Mouse (Mus musculus) testis, adult 2 months (tissue): ENCODE data around the gene Nrg4. TPM values are rescaled to one million over a fixed set of nuclear protein-coding genes. Genes with fewer than 3 reads are reported as not detected.

Experiments used
- H3K27ac ChIP-seq: fragments of 200-500 bp; 2 replicates; pipeline ENCODE4 v1.5.1; 2012; ENCODE audit warnings: low read depth, low read length; ENCODE audit not compliant: control insufficient read depth, insufficient read depth
- H3K27me3 ChIP-seq: fragments of 200-500 bp; 2 replicates; pipeline ENCODE4 v1.6.1; 2012; ENCODE audit warnings: mild to moderate bottlenecking, low read length, moderate library complexity; ENCODE audit not compliant: control insufficient read depth, insufficient read depth
- H3K36me3 ChIP-seq: fragments of 200-500 bp; 2 replicates; pipeline ENCODE4 v1.6.1; 2012; ENCODE audit warnings: mild to moderate bottlenecking, low read length; ENCODE audit not compliant: control insufficient read depth, insufficient read depth
- H3K4me1 ChIP-seq: fragments of 200-500 bp; 2 replicates; pipeline ENCODE4 v1.6.1; 2012; ENCODE audit warnings: low read length; ENCODE audit not compliant: control insufficient read depth, insufficient read depth
- H3K4me3 ChIP-seq: fragments of 200-500 bp; 2 replicates; pipeline ENCODE4 v1.5.1; 2012; ENCODE audit warnings: low read depth, mild to moderate bottlenecking, low read length, moderate library complexity, mixed read lengths; ENCODE audit not compliant: control insufficient read depth
- CTCF ChIP-seq: fragments of 200-500 bp; IDR thresholded peaks from 2 replicates; pipeline ENCODE4 v1.5.1; 2012; ENCODE audit warnings: low read depth, mild to moderate bottlenecking, inconsistent platforms, low read length, moderate library complexity; ENCODE audit not compliant: control insufficient read depth, insufficient read depth, insufficient replicate concordance
- POLR2A ChIP-seq: fragments of 200-500 bp; IDR thresholded peaks from 2 replicates; pipeline ENCODE4 v1.6.1; 2012; ENCODE audit warnings: low read depth, mild to moderate bottlenecking, inconsistent platforms, low read length, moderate library complexity; ENCODE audit not compliant: control insufficient read depth
- polyA plus RNA-seq: library from polyadenylated mRNA; depleted of rRNA; stranded (reverse); fragments of >200 nt; gene quantifications from 2 replicates; pipeline ENCODE4 v1.2.3, GENCODE M21; 2012

The Nrg4 gene
- polyA plus RNA-seq, 1 experiment, result 0.85 TPM

- Histone ChIP-seq H3K36me3 (no peaks in the 10 kb centered on the region; the same call in 1 of the 2 replicates), H3K4me3 (no peak overlapping the region), H3K27ac (no peak overlapping the region), H3K27me3 (no peaks in the 10 kb centered on the region), H3K4me1 (no peaks in the 10 kb centered on the region)
- TF ChIP-seq CTCF (no peak), POLR2A (no peak)
These were observed 100.4 kb downstream of the Nrg4 start for GRCm38 (mm10) chr9:55226251-55226650.

GRCm38 (mm10) chr9:55225165-55225737 lies 101.4 kb downstream of the Nrg4 start:
- Histone ChIP-seq H3K4me3 (no peak overlapping the region), H3K36me3 (no peaks in the 10 kb centered on the region; the same call in 1 of the 2 replicates), H3K4me1 (no peaks in the 10 kb centered on the region), H3K27me3 (no peaks in the 10 kb centered on the region), H3K27ac (no peak overlapping the region)
- no peak for TF ChIP-seq CTCF
- TF ChIP-seq POLR2A, result no peak

- H3K36me3 ChIP-seq, result peaks cover 6% of the 10 kb centered on the region
These were observed 109.3 kb downstream of the Nrg4 start for GRCm38 (mm10) chr9:55217381-55217780.

GRCm38 (mm10) chr9:55216078-55216477 lies 110.6 kb downstream of the Nrg4 start:
- no peaks in the 10 kb centered on the region for H3K27me3 ChIP-seq
- peaks cover 6% of the 10 kb centered on the region for H3K36me3 ChIP-seq
- TF ChIP-seq CTCF, result no peak
- TF ChIP-seq POLR2A, result no peak
- H3K27ac ChIP-seq, result no peak overlapping the region
- no peaks in the 10 kb centered on the region for H3K4me1 ChIP-seq
- H3K4me3 ChIP-seq, result no peak overlapping the region

More at GRCm38 (mm10) chr9:55217381-55217780, 109.3 kb downstream of the Nrg4 start:
- Histone ChIP-seq H3K4me1 (no peaks in the 10 kb centered on the region), H3K4me3 (no peak overlapping the region), H3K27ac (no peak overlapping the region), H3K27me3 (no peaks in the 10 kb centered on the region)
- TF ChIP-seq CTCF, result no peak
- TF ChIP-seq POLR2A, result no peak

GRCm38 (mm10) chr9:55215648-55216047 lies 111.0 kb downstream of the Nrg4 start:
- Histone ChIP-seq H3K27ac (no peak overlapping the region), H3K4me3 (no peak overlapping the region), H3K27me3 (no peaks in the 10 kb centered on the region)

GRCm38 (mm10) chr9:55215056-55215455 lies 111.6 kb downstream of the Nrg4 start:
- no peak overlapping the region for H3K27ac ChIP-seq
- peaks cover 6% of the 10 kb centered on the region; the same call in 1 of the 2 replicates for H3K36me3 ChIP-seq
- no peak overlapping the region for H3K4me3 ChIP-seq
- no peaks in the 10 kb centered on the region for H3K27me3 ChIP-seq
- H3K4me1 ChIP-seq, result no peaks in the 10 kb centered on the region
- TF ChIP-seq CTCF, result no peak

More at GRCm38 (mm10) chr9:55215648-55216047, 111.0 kb downstream of the Nrg4 start:
- H3K4me1 ChIP-seq, result no peaks in the 10 kb centered on the region
- peaks cover 6% of the 10 kb centered on the region for H3K36me3 ChIP-seq
- TF ChIP-seq POLR2A (no peak), CTCF (no peak)

GRCm38 (mm10) chr9:55213396-55213795 lies 113.2 kb downstream of the Nrg4 start:
- H3K4me1 ChIP-seq, result peaks cover 3% of the 10 kb centered on the region; the same call in 1 of the 2 replicates
- no peak overlapping the region for H3K4me3 ChIP-seq
- no peaks in the 10 kb centered on the region for H3K27me3 ChIP-seq
- H3K36me3 ChIP-seq, result peaks cover 6% of the 10 kb centered on the region; the same call in 1 of the 2 replicates
- no peak overlapping the region for H3K27ac ChIP-seq
- no peak for TF ChIP-seq POLR2A
- TF ChIP-seq CTCF, result no peak
